Mouse (Mus musculus) bone marrow, adult 2 months (tissue): ENCODE data around the gene Tm7sf2.

Experiments
- CTCF ChIP-seq: fragments of 200-500 bp; IDR thresholded peaks from 2 replicates; pipeline ENCODE4 v1.5.1; 2011; ENCODE audit warnings: low read length, control low read depth; ENCODE audit not compliant: control insufficient read depth, insufficient read depth
- POLR2A ChIP-seq: fragments of 200-500 bp; IDR thresholded peaks from 2 replicates; pipeline ENCODE4 v1.6.1; 2011; ENCODE audit warnings: low read depth, mild to moderate bottlenecking, control low read depth, low read length, borderline replicate concordance; ENCODE audit not compliant: control insufficient read depth

- no peak for TF ChIP-seq POLR2A
- TF ChIP-seq CTCF: no peak
Observed at GRCm38 (mm10) chr19:6069851-6070250, 1.7 kb upstream of the Tm7sf2 start.
